Mouse (Mus musculus) MN1 (cell line): ENCODE results near the gene Ccdc185.

Experiments
- DNase-seq: peaks from one replicate; pipeline ENCODE4 v3.0.0-alpha.2; 2016; ENCODE audit warnings: low spot score

Ccdc185 gene

GRCm38 (mm10) chr1:182749080-182749479 lies at the start of gene Ccdc185:
Ccdc185 (minus strand) TSS chr1:182749180.
- no peak for DNase-seq

- no peak for DNase-seq
These were observed 48.1 kb upstream of the Ccdc185 start for GRCm38 (mm10) chr1:182797048-182797447.

- no peak for DNase-seq
These were observed 45.6 kb upstream of the Ccdc185 start for GRCm38 (mm10) chr1:182794628-182795027.

GRCm38 (mm10) chr1:182794221-182794620 lies 45.2 kb upstream of the Ccdc185 start:
- DNase-seq, result no peak

- DNase-seq, result no peak
These were observed 43.6 kb upstream of the Ccdc185 start for GRCm38 (mm10) chr1:182792521-182793071.

GRCm38 (mm10) chr1:182788896-182789295 lies 39.9 kb upstream of the Ccdc185 start:
- no peak for DNase-seq

GRCm38 (mm10) chr1:182787030-182787429 lies 38.0 kb upstream of the Ccdc185 start:
- no peak for DNase-seq

- DNase-seq, result no peak
These were observed 36.5 kb upstream of the Ccdc185 start for GRCm38 (mm10) chr1:182785504-182785903.

GRCm38 (mm10) chr1:182784784-182785183 lies 35.8 kb upstream of the Ccdc185 start:
- DNase-seq, result no peak

- DNase-seq, result no peak
These were observed 34.8 kb upstream of the Ccdc185 start for GRCm38 (mm10) chr1:182783774-182784173.

GRCm38 (mm10) chr1:182779024-182779520 lies 30.1 kb upstream of the Ccdc185 start:
- no peak for DNase-seq

- DNase-seq, result no peak
These were observed 29.2 kb upstream of the Ccdc185 start for GRCm38 (mm10) chr1:182778225-182778624.

GRCm38 (mm10) chr1:182776749-182777410 lies 27.9 kb upstream of the Ccdc185 start:
- DNase-seq, result no peak

GRCm38 (mm10) chr1:182775576-182775975 lies 26.6 kb upstream of the Ccdc185 start:
- DNase-seq, result no peak

- no peak for DNase-seq
These were observed 15.7 kb upstream of the Ccdc185 start for GRCm38 (mm10) chr1:182764541-182765281.

- DNase-seq, result no peak
These were observed 14.9 kb upstream of the Ccdc185 start, which contains the start of gene Susd4 for GRCm38 (mm10) chr1:182763716-182764461. Susd4 (plus strand) TSS chr1:182763860.

GRCm38 (mm10) chr1:182763191-182763715 lies 14.3 kb upstream of the Ccdc185 start:
- no peak for DNase-seq

GRCm38 (mm10) chr1:182758783-182759182 lies 9.8 kb upstream of the Ccdc185 start:
- DNase-seq, result no peak

GRCm38 (mm10) chr1:182754865-182755264 lies 5.9 kb upstream of the Ccdc185 start:
- DNase-seq, result no peak

GRCm38 (mm10) chr1:182753694-182754093 lies 4.7 kb upstream of the Ccdc185 start:
- DNase-seq, result no peak

- no peak for DNase-seq
These were observed 2.3 kb upstream of the Ccdc185 start for GRCm38 (mm10) chr1:182751301-182751700.

- no peak for DNase-seq
These were observed 1.1 kb downstream of the Ccdc185 start for GRCm38 (mm10) chr1:182747834-182748233.
